Mouse (Mus musculus): ENCODE data around the gene Cacna1a. TPM values are rescaled to one million over a fixed set of nuclear protein-coding genes. Genes with fewer than 3 reads are reported as not detected.
A peak's percentile ranks its signal among the peaks of the same experiment; 100 is the strongest.
"Not testable (repeated sequence)": the region's sequence is repeated elsewhere in the genome, so short reads cannot be mapped to it uniquely, and the experiment has no call there.

Gene Cacna1a
- total RNA-seq, 2 experiments from 2014 or later = 3.2 to 3.3 TPM

GRCm38 (mm10) chr8:84585311-84585710 lies 197.1 kb downstream of the Cacna1a start:
- DNase-seq (ENCODE audit: low spot score) = no peak

GRCm38 (mm10) chr8:84586221-84586620 lies 198.0 kb downstream of the Cacna1a start:
- no peak for DNase-seq (ENCODE audit: low spot score)

DNA sequence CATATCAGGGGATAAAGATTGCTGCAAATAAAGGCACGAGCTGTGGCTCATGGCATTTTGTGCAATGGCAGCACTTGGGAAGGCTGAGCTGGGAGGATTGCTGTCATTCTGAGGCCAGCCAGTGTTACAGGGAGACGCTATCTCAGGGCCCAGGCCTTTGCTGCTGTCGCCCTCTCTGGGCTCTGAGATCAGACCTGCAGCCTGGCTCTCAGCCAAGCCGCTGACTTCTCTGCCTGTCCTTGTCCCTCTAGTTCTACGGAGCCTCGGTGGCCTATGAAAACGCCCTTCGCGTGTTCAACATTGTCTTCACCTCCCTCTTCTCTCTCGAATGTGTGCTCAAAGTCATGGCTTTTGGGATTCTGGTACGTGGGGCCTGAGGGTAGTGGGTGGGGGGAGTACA lies 200.3 kb downstream of the Cacna1a start:
- no peak for DNase-seq (ENCODE audit: low spot score)

- DNase-seq (ENCODE audit: low spot score) = peak; percentile 75
Measured at GRCm38 (mm10) chr8:84592015-84592662, 203.9 kb downstream of the Cacna1a start.

- no peak for DNase-seq (ENCODE audit: low spot score)
Measured at GRCm38 (mm10) chr8:84593143-84593542, 204.9 kb downstream of the Cacna1a start.

GRCm38 (mm10) chr8:84594099-84594780 lies 206.0 kb downstream of the Cacna1a start:
- DNase-seq (ENCODE audit: low spot score) = peak; percentile 70

GRCm38 (mm10) chr8:84595648-84596047 lies 207.4 kb downstream of the Cacna1a start:
- peak; percentile 41 for DNase-seq (ENCODE audit: low spot score)

DNA sequence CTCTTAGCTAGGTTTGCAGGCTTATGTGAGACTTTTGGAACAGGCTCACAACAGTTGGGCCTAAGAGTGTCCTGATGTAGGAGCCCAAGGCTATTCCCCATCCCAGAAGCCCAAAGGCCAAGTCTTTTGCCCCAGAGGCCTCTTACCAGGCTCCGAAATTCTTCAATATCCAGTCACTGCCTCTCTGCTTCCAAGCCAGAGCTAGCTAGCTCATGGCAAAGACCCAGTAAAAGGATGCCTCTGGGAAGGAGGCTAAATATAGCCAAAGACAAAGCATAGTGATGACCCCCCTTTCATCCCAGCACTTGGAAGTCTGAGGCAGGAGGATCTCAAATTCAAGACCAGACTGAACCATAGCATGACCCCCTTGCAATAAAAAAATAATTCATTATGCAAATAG lies 211.2 kb downstream of the Cacna1a start:
- DNase-seq (ENCODE audit: low spot score) = no peak

GRCm38 (mm10) chr8:84600311-84600907 lies 212.2 kb downstream of the Cacna1a start:
- DNase-seq (ENCODE audit: low spot score) = no peak

GRCm38 (mm10) chr8:84601221-84601751 lies 213.0 kb downstream of the Cacna1a start:
- DNase-seq (ENCODE audit: low spot score) = no peak

DNA sequence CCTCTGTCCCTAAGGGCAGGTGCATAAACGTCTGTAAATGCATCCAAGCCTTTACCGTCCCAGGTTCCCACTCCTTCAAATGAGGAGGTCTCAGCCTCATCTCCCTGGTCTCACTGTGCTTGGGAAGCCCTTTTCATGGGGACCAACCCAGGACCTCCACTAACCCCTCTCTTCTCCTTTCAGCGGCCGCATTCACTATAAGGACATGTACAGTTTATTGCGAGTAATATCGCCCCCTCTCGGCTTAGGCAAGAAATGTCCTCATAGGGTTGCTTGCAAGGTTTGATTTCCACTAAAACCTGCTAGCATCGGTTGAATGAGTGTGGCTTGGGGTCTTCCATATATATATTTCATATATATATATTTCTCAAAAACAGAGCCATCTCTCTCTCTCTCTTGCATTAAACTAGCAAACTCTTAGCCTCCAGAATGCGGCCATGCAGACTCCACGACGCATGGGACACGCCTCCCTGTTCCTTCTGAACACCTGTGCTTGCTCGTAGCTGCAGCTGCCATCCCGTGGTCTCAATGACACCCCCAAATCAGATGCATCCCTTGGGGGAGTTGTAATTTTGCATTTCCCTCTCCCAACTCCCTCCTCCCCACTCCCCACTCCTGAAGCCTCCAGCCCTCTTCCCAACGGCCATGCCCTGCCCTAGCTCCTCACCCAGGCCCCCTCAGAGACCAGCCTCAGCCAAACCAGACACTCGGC lies 226.4 kb downstream of the Cacna1a start:
- DNase-seq (ENCODE audit: low spot score) = peak; percentile 17

GRCm38 (mm10) chr8:84615666-84616485 lies 227.6 kb downstream of the Cacna1a start:
- no peak for DNase-seq (ENCODE audit: low spot score)

DNA sequence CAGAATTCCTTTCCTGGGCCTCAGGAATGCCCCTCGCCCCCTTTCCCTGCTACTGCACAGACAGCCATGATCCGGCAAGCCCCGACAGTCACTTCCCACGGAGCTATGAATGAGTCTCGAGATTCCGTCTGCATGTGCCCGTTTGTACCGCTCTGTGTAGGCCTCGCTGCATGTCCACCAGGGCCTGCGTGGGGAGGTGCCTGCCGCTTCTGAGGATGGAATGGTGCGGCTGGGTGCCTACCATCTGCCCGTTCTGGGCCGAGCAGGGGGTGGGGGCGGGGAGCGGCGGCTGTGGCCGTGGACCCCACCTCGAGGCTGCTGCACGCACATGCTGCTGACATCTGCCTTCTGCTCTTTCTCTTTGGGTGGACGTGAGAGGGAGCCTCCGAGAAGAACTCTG lies 228.8 kb downstream of the Cacna1a start:
- no peak for DNase-seq (ENCODE audit: low spot score)

GRCm38 (mm10) chr8:84621102-84621625 lies 232.9 kb downstream of the Cacna1a start:
- no peak for DNase-seq (ENCODE audit: low spot score)

DNA sequence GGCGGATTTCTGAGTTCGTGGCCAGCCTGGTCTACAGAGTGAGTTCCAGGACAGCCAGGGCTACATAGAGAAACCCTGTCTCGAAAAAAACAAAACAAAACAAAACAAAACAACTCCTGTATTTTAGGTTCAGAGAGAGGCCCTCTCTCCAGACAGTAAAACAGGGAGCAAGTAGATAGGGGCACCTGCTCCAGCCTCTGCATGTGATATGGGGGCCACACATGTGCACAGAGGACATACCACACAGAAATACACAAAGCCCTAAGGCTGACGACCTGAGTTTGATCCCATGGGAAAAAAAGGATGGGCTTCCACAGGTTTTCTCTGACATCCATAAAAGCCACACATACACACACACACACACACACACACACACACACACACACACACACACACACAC lies 235.2 kb downstream of the Cacna1a start:
- not testable (repeated sequence) for DNase-seq (ENCODE audit: low spot score)

GRCm38 (mm10) chr8:84629586-84629985 lies 241.3 kb downstream of the Cacna1a start:
- no peak for DNase-seq (ENCODE audit: low spot score)

DNA sequence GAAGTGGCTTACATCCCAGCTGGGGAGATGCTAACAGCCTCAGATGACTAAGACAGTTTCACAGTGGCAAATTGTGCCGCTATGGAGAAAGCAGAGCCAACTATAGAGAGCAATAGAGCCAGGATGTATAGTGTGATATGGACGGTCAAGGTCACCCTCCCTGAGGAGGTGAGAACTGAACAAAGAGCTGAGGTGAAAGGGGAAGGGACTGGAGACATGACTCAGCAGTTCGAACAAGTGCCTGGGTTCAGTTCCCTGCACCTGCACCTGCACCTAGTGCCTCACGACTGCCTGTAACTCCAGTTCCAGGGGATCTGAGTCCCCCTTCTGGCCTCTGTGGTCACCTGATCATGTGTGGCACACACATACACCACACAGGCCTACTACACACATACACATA lies 241.9 kb downstream of the Cacna1a start:
- DNase-seq (ENCODE audit: low spot score) = no peak

DNA sequence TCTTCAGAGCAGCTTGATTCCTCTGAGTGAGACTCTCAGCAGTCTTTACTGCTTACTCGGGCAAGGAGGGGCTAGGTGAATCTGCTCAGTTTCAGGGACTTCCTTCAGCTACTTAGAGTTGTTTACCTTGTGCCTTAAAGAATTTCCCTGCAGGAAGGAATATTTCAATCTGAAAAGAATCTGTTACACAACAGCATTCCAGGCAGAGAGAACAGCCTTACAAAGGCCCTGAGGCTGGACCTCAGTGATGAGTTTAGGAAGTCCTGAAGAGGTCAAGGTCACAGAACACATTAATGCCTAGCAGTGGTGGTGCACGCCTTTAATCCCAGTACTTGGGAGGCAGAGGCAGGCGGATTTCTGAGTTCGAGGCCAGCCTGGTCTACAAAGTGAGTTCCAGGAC lies 243.6 kb downstream of the Cacna1a start:
- DNase-seq (ENCODE audit: low spot score) = no peak

GRCm38 (mm10) chr8:84633841-84634584 lies 245.8 kb downstream of the Cacna1a start:
- DNase-seq (ENCODE audit: low spot score) = no peak

DNA sequence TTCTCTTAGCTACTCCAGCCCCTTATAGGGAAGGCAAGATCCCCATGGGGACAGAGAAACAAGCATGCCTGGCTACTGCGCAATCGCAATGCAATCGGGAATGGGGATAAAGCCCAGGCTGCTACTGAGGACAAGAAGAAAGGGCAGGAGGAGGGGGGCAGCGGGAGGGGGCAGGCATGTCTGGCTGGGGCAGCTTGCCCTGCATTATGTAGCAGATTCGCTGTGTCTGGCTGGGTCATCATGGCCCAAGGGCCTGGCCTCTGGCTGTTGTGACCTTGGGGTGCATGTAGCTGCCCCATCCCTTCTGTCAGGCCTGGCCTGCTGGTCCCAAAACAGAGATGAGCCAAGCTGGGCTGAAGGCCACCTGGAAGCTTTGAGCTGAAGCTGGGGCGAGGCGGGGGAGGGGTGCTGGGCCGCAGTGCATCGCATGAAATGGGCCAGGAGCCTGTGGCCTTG lies 246.6 kb downstream of the Cacna1a start:
- DNase-seq (ENCODE audit: low spot score) = peak; percentile 82

Measured in gastrocnemius, adult 18-20 months (tissue).